Mouse (Mus musculus) ES-Bruce4 (cell line): Measurements from ENCODE around the gene Zfp280d. TPM values are rescaled to one million over a fixed set of nuclear protein-coding genes. Genes with fewer than 3 reads are reported as not detected.

Experiments used
- H3K27ac ChIP-seq: 2 replicates; pipeline ENCODE4 v1.5.1; 2012; ENCODE audit warnings: low read length, inconsistent platforms; ENCODE audit not compliant: insufficient read depth
- H3K27me3 ChIP-seq: 2 replicates; pipeline ENCODE4 v1.6.1; 2012; ENCODE audit warnings: mild to moderate bottlenecking, low read length, inconsistent platforms; ENCODE audit not compliant: control insufficient read depth, poor library complexity, insufficient read depth, severe bottlenecking
- H3K36me3 ChIP-seq: 2 replicates; pipeline ENCODE4 v1.6.1; 2012; ENCODE audit warnings: inconsistent platforms, mild to moderate bottlenecking, low read length, moderate library complexity; ENCODE audit not compliant: control insufficient read depth, poor library complexity, insufficient read depth, severe bottlenecking
- H3K4me1 ChIP-seq: one replicate; pipeline ENCODE4 v1.8.1; 2011; ENCODE audit warnings: low read length; ENCODE audit not compliant: control insufficient read depth, insufficient read depth
- H3K4me3 ChIP-seq: 2 replicates; pipeline ENCODE4 v1.5.1; 2011; ENCODE audit warnings: low read depth, mild to moderate bottlenecking, low read length
- H3K9ac ChIP-seq: 2 replicates; pipeline ENCODE4 v1.6.1; 2012; ENCODE audit warnings: low read depth, mild to moderate bottlenecking, inconsistent platforms; ENCODE audit not compliant: poor library complexity, severe bottlenecking
- H3K9me3 ChIP-seq: replicated peaks from 2 replicates; pipeline ENCODE4 v1.6.1; 2012; ENCODE audit warnings: mild to moderate bottlenecking, low read length, inconsistent platforms; ENCODE audit not compliant: control insufficient read depth, poor library complexity, insufficient read depth, severe bottlenecking
- CTCF ChIP-seq: IDR thresholded peaks from one replicate; pipeline ENCODE4 v1.8.1; 2011; ENCODE audit warnings: low read depth, low read length
- EP300 ChIP-seq: IDR thresholded peaks from 2 replicates; pipeline ENCODE4 v1.6.1; 2011; ENCODE audit warnings: low read depth, low read length; ENCODE audit not compliant: insufficient read depth
- POLR2A ChIP-seq: IDR thresholded peaks from one replicate; pipeline ENCODE4 v1.8.1; 2011; ENCODE audit warnings: low read length; ENCODE audit not compliant: insufficient read depth
- polyA plus RNA-seq: library from polyadenylated mRNA; stranded (reverse); fragments of >200 nt; gene quantifications from 2 replicates; pipeline ENCODE4 v1.2.4, GENCODE M21; 2011; ENCODE audit warnings: low read depth; ENCODE audit not compliant: missing spikeins, insufficient read depth, insufficient read length

The Zfp280d gene
- 68.6 and 72.7 TPM in 2 replicates for polyA plus RNA-seq

- TF ChIP-seq CTCF = no peak
- 0 out of 2 replicates have a peak, but pooled peaks have one; percentile 27 for TF ChIP-seq EP300
- TF ChIP-seq POLR2A = peak; percentile 30
- Histone ChIP-seq H3K27ac (peak within 1 kb of the TSS; percentile 54), H3K9me3 (peaks cover 39% of the 10 kb centered on the region), H3K36me3 (no peaks in the 10 kb centered on the region), H3K4me1 (no peaks in the 10 kb centered on the region), H3K4me3 (peak within 1 kb of the TSS; percentile 98), H3K9ac (peak within 1 kb of the TSS; percentile 83), H3K27me3 (no peaks in the 10 kb centered on the region)
These were observed at the start of gene Zfp280d for GRCm38 (mm10) chr9:72274677-72275076. TSS of gene Zfp280d (plus strand) at chr9:72274860.

GRCm38 (mm10) chr9:72226536-72226935, 48.1 kb upstream of the Zfp280d start:
- Histone ChIP-seq H3K36me3 (no peaks in the 10 kb centered on the region), H3K9ac (no peak overlapping the region), H3K4me1 (no peaks in the 10 kb centered on the region), H3K27me3 (no peaks in the 10 kb centered on the region), H3K9me3 (no peaks in the 10 kb centered on the region), H3K27ac (no peak overlapping the region), H3K4me3 (no peak overlapping the region)
- TF ChIP-seq EP300 = no peak
- TF ChIP-seq CTCF = no peak
- no peak for TF ChIP-seq POLR2A

- Histone ChIP-seq H3K9ac (no peak overlapping the region), H3K9me3 (peaks cover 18% of the 10 kb centered on the region), H3K4me3 (no peak overlapping the region), H3K36me3 (no peaks in the 10 kb centered on the region), H3K27me3 (no peaks in the 10 kb centered on the region), H3K4me1 (no peaks in the 10 kb centered on the region), H3K27ac (no peak overlapping the region)
- TF ChIP-seq EP300 = no peak
- no peak for TF ChIP-seq POLR2A
- no peak for TF ChIP-seq CTCF
These were observed 22.0 kb upstream of the Zfp280d start for GRCm38 (mm10) chr9:72252656-72253055.

DNA sequence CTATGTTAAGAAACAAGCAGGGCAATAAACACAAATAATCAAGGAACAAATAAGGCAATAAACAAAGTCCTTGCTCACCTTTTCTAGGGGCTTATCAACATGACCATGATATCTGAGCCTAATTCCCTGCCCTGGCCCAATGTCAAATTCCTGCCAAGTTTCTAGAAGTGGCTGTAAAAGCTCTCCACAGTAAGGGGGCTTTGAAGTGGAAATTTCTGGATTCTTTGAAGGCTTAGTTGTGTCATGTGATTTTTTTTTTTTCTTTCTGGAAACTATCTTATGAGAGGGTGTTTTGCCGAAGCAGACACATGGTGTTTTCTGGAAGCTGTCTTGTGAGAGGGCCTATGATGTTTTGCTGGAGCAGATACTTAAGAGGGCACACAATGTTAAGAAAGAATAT, 19.4 kb upstream of the Zfp280d start:
- Histone ChIP-seq H3K27me3 (no peaks in the 10 kb centered on the region), H3K36me3 (no peaks in the 10 kb centered on the region), H3K9ac (no peak overlapping the region), H3K9me3 (peaks cover 5% of the 10 kb centered on the region), H3K4me1 (no peaks in the 10 kb centered on the region), H3K4me3 (no peak overlapping the region), H3K27ac (no peak overlapping the region)
- no peak for TF ChIP-seq EP300
- no peak for TF ChIP-seq CTCF
- no peak for TF ChIP-seq POLR2A

GRCm38 (mm10) chr9:72256646-72257045, 18.0 kb upstream of the Zfp280d start:
- Histone ChIP-seq H3K36me3 (no peaks in the 10 kb centered on the region), H3K4me3 (no peak overlapping the region), H3K9me3 (peaks cover 3% of the 10 kb centered on the region; the same call in 1 of the 2 replicates), H3K27me3 (no peaks in the 10 kb centered on the region), H3K4me1 (no peaks in the 10 kb centered on the region), H3K27ac (no peak overlapping the region), H3K9ac (no peak overlapping the region)
- TF ChIP-seq POLR2A (no peak), EP300 (no peak), CTCF (no peak)

- peaks cover 2% of the 10 kb centered on the region for H3K9me3 ChIP-seq
- H3K27ac ChIP-seq = no peak overlapping the region
- H3K36me3 ChIP-seq = no peaks in the 10 kb centered on the region
- H3K4me3 ChIP-seq = no peak overlapping the region
- H3K4me1 ChIP-seq = no peaks in the 10 kb centered on the region
- TF ChIP-seq CTCF = no peak
- TF ChIP-seq POLR2A = no peak
- no peak for TF ChIP-seq EP300
- no peaks in the 10 kb centered on the region for H3K27me3 ChIP-seq
- H3K9ac ChIP-seq = no peak overlapping the region
These were observed 14.3 kb upstream of the Zfp280d start for GRCm38 (mm10) chr9:72260337-72260736.
